Mouse (Mus musculus) kidney, adult 2 months (tissue): ENCODE measurements around the gene Tmem190. TPM values are rescaled to one million over a fixed set of nuclear protein-coding genes. Genes with fewer than 3 reads are reported as not detected.

Source experiments
- DNase-seq: peaks from one replicate; pipeline ENCODE4 v3.0.0; 2021
- H3K27ac ChIP-seq: fragments of 200-500 bp; 2 replicates; pipeline ENCODE4 v1.5.1; 2012; ENCODE audit warnings: low read depth, low read length, control low read depth, inconsistent platforms; ENCODE audit not compliant: insufficient read depth
- H3K27me3 ChIP-seq: fragments of 200-500 bp; replicated peaks from 2 replicates; pipeline ENCODE4 v1.6.1; 2012; ENCODE audit warnings: mild to moderate bottlenecking, moderate library complexity, low read length, inconsistent platforms; ENCODE audit not compliant: control insufficient read depth, insufficient read depth
- H3K36me3 ChIP-seq: fragments of 200-500 bp; 2 replicates; pipeline ENCODE4 v1.6.1; 2012; ENCODE audit warnings: mild to moderate bottlenecking, moderate library complexity, low read length, inconsistent platforms; ENCODE audit not compliant: control insufficient read depth, insufficient read depth
- H3K4me1 ChIP-seq: fragments of 200-500 bp; 2 replicates; pipeline ENCODE4 v1.6.1; 2011; ENCODE audit warnings: low read length; ENCODE audit not compliant: control insufficient read depth, insufficient read depth
- H3K4me3 ChIP-seq: fragments of 200-500 bp; 2 replicates; pipeline ENCODE4 v1.5.1; 2011; ENCODE audit warnings: mild to moderate bottlenecking, low read depth, low read length, control low read depth; ENCODE audit not compliant: insufficient read depth
- CTCF ChIP-seq: fragments of 200-500 bp; conservative IDR thresholded peaks from 2 replicates; pipeline ENCODE4 v1.5.1; 2011; ENCODE audit warnings: low read depth, mild to moderate bottlenecking, control low read depth, low read length, moderate library complexity, mixed read lengths; ENCODE audit not compliant: insufficient read depth, insufficient read length
- POLR2A ChIP-seq: fragments of 200-500 bp; IDR thresholded peaks from one replicate; pipeline ENCODE4 v1.6.1; 2011; ENCODE audit warnings: low read depth, low read length, control low read depth
- WGBS: fragments of 180-500 bp; shearing (Covaris S2); methylation state at CpG from one replicate; pipeline ENCODE4 v1.1.7; 2018; 5-methylcytosine and 5-hydroxymethylcytosine counted together
- polyA plus RNA-seq: library from polyadenylated mRNA; depleted of rRNA; stranded (reverse); fragments of >200 nt; gene quantifications from 2 replicates; pipeline ENCODE4 v1.2.3, GENCODE M21; 2012

Gene Tmem190
- polyA plus RNA-seq, 1 experiment: 0.31 TPM

- WGBS: 2% methylated on average over 30 of the region's 30 CpGs
- peak overlapping the region; percentile 28 for H3K4me3 ChIP-seq
- H3K36me3 ChIP-seq: no peaks in the 10 kb centered on the region
- no peak for TF ChIP-seq POLR2A
- TF ChIP-seq CTCF: no peak
- no peak overlapping the region for H3K27ac ChIP-seq
- H3K27me3 ChIP-seq: no peaks in the 10 kb centered on the region
- peak; percentile 58 for DNase-seq
- H3K4me1 ChIP-seq: peaks cover 5% of the 10 kb centered on the region; the same call in 1 of the 2 replicates
Measured at GRCm38 (mm10) chr7:4751971-4752820, 30.5 kb upstream of the Tmem190 start.

GRCm38 (mm10) chr7:4752821-4753570 is 29.7 kb upstream of the Tmem190 start, which contains the start of gene Cox6b2:
Cox6b2 (minus strand) TSS chr7:4753094.
- Histone ChIP-seq H3K4me1 (peaks cover 5% of the 10 kb centered on the region; the same call in 1 of the 2 replicates), H3K27me3 (no peaks in the 10 kb centered on the region), H3K36me3 (no peaks in the 10 kb centered on the region), H3K4me3 (peak within 1 kb of the TSS; percentile 28), H3K27ac (no peak within 1 kb of the TSS)
- WGBS: 6% methylated on average over 24 of the region's 24 CpGs
- peak; percentile 83 for DNase-seq
- TF ChIP-seq CTCF: no peak
- TF ChIP-seq POLR2A: no peak

GRCm38 (mm10) chr7:4759670-4760069 is 23.1 kb upstream of the Tmem190 start:
- Histone ChIP-seq H3K36me3 (no peaks in the 10 kb centered on the region), H3K4me1 (no peaks in the 10 kb centered on the region), H3K27ac (no peak overlapping the region), H3K4me3 (no peak overlapping the region), H3K27me3 (no peaks in the 10 kb centered on the region)
- TF ChIP-seq POLR2A (no peak), CTCF (no peak)
- 45% methylated on average over 1 of the region's 1 CpGs for WGBS
- DNase-seq: no peak

DNA sequence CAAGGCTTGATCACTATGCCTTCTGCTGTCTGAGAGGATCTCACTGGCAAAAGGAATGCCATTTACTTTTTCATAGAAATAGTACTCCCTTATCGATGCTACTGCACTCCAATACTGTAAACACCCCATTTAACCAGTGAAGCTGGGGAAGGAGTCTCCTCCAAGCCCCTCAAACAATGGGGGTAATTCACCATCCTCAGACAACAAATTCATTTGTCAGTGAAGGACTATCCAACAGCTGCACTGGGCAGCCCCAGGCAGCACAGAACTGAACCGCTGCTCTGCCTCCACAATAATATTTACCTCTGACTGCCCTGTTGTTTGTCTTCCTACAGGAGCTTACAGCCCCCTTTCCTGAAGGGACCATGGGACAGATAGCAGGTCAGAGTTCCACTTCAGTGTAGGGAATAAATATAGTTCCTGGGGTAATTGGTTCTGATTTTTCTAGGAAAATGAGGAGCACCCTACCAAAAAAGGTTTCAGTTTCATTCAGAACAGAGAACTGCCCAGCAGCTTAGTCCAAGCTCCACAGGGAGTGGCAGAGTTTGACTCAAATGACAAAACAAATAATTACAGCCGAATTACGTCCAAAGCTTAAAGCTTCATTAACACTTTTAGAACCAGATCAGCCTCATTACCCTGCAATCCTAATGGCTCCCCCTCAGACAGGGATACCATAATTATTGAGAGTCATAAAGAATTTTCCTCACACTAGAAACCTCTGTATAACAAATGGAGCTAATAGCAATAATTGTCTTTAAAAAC is 17.6 kb upstream of the Tmem190 start:
- TF ChIP-seq CTCF (no peak), POLR2A (no peak)
- Histone ChIP-seq H3K36me3 (no peaks in the 10 kb centered on the region), H3K4me1 (no peaks in the 10 kb centered on the region), H3K27ac (no peak overlapping the region), H3K4me3 (no peak overlapping the region), H3K27me3 (no peaks in the 10 kb centered on the region)
- WGBS: 25% methylated on average over 4 of the region's 4 CpGs
- no peak for DNase-seq

GRCm38 (mm10) chr7:4771202-4771601 is 11.5 kb upstream of the Tmem190 start, which contains the start of gene Fam71e2:
Fam71e2 (minus strand) TSS chr7:4771302.
- Histone ChIP-seq H3K27me3 (no peaks in the 10 kb centered on the region), H3K36me3 (no peaks in the 10 kb centered on the region), H3K4me3 (no peak within 1 kb of the TSS), H3K27ac (no peak within 1 kb of the TSS), H3K4me1 (no peaks in the 10 kb centered on the region)
- 77% methylated on average over 4 of the region's 5 CpGs for WGBS
- DNase-seq: no peak
- TF ChIP-seq POLR2A (no peak), CTCF (no peak)

DNA sequence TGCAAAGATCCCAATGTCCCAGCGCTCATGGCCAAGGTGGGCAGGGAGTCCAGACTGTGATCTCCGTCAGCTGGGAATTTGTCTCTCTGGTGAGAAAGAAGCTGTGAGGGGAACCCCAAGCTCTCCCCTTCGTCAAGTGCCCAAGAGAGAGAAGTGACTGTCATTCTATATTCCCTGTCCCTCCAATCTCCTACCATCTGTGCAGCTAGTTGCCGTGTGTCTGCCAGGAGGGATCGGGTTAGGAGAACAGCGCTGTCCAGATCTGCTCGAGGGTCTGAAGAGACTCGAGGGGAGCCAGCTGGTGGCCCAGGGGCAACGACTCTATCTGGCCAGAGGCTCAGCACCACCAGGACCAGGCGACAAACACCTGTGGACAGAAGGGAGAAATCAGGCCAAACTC is 6.6 kb upstream of the Tmem190 start:
- WGBS: 57% methylated on average over 10 of the region's 10 CpGs
- Histone ChIP-seq H3K27me3 (no peaks in the 10 kb centered on the region), H3K36me3 (no peaks in the 10 kb centered on the region), H3K27ac (no peak overlapping the region), H3K4me3 (no peak overlapping the region), H3K4me1 (no peaks in the 10 kb centered on the region)
- no peak for TF ChIP-seq POLR2A
- TF ChIP-seq CTCF: no peak
- DNase-seq: no peak
